Mouse (Mus musculus): ENCODE data around the gene Pla2g3.

Pla2g3 gene

DNA sequence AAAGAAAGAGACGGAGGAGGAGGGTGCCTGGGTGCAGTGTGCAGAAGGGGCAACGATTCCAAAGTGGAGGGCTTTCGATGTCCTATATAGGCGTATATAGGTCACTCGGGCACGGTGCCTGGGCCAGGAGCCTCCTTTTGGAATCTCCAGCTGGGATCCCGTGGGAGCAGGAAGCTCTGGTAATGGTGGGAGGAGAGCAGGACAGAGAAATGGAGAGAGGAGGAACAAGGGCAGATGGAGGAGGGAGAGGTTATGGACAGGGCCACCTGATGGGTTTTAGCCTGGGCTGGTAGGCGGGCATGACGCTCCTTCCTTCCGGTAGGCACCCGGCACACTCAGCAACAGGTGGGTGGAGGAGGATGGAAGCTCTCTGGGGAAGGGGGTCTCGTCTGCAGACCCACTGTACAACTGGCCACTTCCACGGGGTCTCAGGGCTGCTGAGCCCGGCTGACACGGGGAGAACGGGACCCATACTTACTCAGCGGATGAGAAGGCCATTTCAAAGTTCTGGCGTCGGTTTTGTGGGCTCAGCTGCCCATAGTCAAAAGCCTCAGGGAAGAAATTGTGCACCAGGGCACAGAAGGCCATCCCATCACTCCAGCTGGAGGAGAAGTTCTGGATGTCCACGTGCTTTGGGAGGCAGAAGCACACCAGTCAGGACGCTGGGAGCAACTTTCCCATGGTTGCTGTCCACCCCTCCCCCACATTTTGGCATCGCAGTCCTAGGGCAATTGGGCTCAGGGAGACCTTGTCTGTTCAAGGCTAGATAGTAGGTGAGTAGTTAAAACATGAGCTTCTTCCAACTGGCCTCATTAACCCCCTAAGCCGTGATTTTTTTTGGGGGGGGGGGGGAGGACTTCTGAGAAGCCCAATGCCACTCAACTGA, 33.5 kb downstream of the Pla2g3 start:
- DNase-seq, result peak; percentile 72

DNA sequence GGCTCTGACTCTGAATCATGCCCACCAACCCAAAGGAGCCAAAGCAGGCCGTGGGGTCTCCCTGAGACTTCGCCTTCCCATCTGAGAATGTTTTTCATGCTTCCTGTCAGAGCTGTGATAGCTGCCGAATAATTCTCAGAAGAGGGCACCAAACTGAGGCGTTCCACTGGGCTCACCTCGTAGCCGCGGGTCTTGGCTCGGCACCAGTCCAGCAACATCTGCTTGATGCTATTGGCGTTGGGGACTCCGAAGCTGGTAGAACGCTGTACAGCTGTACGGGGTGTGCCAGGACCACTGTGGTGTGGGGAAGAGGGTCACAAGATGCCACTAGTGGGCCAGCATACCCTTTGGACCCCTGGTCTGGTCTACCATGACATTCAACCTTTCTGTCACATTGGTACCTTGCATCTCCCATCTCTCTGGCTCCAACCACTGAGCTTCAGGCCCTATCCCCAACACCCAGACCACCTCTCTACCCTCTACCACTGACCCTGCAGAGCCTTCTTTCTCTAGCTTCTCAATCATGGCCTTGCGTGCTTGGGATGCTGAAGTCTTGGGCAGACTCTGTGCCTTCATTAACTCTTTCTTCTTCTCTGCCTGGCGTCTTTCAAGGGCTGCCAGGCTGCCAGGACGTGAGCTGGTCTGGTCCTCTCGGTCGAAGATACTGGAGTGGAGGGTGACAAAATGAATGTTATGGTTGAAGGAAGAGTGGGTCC, 34.4 kb downstream of the Pla2g3 start:
- DNase-seq, result peak; percentile 52

DNA sequence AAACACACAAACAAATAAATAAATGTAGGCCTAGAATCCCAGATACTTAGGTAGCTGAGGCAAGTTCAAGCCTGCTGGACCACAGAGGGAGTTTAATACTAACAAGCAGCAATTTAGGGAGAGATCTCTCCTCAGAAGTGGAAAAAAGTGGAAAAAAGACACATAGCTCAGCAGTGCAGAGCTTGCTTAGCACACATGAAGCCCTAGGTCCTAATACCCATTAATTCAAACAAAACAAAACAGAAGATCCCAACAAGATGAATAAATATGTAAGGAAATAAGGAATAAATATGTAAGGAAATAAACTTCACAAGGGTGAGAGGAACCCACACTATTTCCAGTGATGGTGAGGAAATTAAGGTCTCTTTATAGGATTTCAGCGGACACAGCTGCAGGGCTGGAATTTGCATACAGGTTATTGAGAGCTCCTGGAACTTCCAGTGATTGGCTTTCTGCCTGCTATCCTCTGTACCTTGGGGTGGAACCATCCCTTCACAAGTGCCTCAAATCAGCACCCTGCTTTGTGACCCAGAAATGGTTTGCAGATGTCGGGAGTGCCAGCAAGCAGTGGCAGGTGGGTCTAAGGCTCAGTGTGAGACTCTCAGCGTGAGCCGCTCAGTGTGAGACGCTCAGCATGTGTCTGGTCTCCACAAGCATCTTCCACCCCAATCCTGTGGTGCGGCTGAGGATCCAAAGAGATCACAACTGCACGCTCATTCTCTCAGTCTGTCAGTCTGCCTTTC, 35.9 kb downstream of the Pla2g3 start:
- DNase-seq, result peak; percentile 11

DNA sequence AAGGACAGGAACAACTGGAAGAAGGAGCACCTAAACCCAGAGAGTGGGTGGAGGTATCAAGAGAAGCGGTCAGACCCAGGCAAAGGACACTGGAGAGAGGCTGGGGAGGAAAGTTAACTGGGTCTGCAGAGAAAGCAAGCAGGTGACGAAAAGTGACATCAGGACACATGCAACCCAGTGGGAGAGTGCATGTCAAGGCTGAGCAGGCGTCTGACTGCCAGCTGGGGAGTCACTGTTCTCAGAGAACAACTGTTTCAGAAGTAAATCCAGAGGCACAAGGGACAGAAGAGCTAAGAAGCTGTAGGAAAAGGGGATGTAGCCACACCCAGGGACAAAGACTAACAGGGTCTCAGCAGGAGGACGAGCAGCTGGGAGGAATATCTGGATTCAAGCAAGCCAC, 37.5 kb downstream of the Pla2g3 start:
- DNase-seq, result no peak

DNA sequence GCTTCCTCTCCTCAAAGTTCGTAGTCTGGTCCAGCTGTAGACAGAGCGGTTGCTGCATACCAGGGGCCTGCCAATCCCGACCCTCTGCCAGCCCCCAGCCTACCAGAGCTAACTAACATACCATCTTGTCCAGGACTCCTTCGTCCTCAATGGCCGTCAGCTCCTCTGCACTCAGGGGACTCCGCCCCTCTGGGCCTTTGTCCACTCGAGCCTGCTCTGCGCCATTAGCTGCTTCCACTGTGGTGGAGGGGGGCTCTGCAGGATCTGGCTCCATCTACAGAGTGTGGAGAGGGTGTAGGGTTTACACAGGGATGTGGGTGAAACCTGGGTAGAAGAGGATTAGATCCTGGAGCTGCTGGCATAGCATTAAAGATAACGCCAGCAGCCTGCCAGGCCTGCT, 38.1 kb downstream of the Pla2g3 start:
- DNase-seq, result peak; percentile 24

DNA sequence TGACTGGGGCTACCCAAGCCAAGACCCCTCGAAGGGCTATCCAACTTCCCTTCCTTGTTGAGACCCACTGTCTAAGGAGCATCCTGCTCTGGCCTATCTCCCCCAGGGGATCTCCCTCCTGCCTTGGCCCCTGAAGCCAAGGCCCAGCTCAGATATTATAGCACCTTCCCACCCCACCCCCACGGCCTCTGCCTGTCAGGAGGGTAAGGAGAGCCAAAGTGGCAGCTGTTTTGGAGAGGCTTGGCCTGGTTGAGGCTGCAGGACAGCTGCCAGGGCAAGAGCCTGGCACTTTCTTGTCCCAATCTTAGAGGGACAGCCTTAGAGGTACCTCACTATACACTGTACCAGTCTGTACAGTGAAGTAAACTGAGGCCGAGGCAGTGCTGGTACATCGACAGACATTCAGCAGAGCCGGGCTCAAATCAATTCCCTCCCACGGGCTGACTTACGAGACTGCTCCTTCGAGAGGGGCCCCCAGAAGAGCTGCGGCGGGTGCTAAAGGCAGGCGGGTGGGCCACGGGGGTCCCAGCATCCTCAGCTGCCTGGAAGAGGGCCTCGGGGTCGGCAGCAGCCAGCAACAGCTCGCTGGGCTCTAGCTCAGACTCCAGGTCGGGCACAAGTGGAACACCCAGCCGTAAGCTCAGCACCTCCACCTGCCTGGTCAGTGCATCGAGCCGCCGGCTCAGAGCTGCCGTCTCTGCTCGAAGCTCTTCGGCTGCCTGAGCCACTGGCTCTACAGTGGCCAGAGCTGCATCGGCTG, 39.1 kb downstream of the Pla2g3 start:
- peak; percentile 28 for DNase-seq

DNA sequence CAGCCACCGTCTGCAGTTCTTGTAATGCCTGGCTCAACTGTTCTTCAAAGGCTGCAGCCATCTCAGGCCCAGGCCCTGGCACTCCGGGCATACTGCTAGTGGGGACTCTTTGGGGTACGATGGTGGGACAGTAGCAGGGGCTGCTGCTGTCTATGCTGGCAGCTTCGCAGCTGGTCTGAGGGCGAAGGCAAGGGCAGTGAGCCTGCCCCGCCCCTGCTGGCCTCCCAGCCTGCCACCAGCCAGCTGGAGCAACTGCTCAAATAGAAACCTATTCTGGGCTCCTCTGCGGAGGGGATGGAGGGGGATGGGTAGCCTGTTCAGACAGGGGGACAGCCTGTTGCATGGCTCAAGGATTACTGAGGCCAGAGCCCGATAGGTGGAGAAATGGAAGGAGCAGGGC, 39.7 kb downstream of the Pla2g3 start:
- DNase-seq, result peak; percentile 11

DNA sequence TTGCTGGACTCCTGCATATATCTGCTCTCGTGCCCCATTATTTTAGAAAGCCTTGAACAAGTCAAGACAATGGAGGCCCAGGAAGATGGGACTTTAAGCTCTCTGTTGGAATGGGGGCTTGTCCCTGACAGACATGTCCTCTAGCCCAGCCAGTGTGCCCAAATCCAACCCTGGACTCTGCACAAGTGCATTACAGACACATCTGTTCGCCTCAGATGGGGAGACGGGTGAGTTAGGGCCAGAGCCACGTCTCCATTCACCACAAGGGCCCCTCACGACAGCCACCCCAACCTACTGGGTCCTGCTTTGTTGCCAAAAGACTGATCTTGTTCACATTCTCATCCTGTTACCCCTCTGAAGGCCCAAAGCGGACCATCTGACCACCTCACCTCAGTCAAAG, 40.1 kb downstream of the Pla2g3 start:
- peak; percentile 18 for DNase-seq

DNA sequence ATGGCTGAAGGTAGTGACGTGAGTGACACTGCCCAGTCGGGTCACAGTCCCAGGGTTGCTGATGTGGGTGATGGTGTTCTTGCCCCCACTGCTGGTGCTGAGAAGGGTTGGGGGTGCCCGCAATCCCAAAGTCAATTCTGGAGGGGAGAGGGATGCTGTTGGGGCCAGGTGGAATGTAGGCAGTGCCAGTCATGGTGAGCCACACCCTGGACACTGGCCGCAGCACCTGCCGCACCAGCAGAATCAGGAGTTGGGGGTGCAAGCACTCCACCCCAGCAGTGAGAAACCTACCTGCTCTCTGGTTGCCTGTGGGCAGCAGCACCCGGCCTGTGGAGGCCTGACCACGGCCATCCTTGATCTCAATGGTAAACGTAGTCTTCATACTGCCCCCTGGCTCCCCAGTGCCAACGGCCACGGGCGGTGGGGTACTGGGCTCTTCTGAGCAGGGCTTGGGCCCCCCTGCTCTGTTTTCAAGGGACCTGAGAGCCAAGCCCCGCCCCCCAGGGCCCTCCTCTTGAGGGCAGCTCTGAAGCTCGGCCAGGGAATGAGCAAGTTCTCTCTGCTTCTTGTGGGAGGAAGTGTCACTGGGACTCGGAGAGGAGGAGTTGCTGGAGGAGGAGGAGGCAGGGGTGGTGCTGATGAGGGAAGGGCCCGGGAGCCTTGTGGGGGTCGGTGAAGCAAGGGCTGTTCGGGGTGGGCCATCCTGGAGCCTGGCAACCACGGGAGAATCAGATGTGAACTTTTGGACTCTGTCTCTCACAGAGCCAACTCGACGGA, 41.6 kb downstream of the Pla2g3 start:
- peak; percentile 35 for DNase-seq

DNA sequence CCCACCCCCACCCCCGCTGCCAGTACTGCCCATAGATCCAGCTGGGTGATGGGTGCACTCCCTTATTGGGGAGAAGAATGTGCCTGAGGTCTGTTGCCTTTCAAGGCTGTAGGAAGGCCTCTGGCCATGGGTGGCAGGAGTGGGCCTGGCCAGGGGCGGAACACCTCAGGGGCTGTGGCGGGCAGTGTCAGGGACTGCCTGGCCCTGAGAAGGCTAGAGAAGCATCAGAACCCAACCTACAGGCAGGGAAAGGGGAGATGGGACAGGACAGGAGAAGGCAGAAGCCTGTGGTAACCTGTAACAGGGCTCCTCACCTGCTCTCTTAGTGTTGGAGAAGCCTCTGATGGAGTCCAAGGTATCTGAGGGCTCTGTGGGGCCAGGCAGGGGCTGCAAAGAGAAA, 42.6 kb downstream of the Pla2g3 start:
- DNase-seq, result peak; percentile 12

DNA sequence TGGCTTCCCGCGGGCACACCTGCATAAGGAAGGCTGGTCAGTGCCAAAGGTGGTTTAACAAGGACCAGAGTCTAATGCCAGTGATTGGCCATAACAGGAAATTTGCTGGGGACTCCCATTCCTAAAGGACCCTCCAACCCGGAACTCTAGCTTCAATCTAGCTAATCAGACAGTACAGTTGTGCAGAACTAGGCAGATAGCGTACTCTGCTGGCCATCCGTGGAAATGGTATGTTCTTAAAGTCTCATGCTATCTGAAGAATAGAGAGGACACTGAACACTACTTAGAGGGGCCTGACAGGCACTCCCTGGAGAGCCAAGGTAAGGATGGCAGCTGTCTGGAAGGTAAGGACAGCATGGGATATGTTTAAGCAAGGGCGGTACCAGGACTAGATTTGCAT, 43.5 kb downstream of the Pla2g3 start:
- DNase-seq, result peak; percentile 31

DNA sequence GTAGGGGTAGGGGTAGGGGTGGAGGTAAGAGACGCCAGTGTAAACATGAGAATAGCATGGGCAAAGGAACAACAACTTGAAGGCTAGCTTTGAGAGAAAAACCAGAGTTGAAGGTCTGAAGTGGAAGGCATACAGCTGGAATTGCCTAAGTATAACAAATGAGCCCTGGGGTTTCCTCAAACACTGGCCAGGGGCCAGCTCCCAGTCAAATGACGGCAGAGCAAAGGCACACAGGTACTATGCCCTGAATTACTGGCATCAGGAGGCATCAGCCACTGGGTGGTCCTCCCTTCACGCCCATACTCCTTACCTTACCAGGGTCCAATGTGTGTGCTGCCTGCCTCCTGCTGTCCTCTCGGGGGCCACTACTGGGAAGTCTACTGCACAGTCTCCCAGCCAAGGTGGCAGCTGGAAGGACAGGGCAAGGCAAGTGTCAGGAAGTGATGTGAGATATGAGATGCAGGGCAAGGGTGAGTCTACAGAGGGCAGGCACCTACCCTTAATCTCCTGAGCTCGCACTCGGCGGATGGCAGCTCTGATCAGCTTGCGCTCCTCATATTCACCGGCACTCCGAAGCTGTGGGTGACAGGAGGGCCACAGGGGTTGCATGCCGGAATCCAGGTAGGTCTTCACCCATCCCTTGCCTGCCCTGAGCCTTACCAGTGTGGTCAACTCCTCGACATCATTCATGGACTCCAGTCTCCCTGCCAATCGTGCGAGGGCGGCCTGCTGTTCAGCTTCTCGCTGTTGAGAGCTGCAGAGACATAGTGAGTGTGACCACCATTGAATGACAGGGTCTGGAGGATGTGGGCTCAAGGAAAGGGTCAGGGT, 44.2 kb downstream of the Pla2g3 start:
- DNase-seq, result peak; percentile 28

DNA sequence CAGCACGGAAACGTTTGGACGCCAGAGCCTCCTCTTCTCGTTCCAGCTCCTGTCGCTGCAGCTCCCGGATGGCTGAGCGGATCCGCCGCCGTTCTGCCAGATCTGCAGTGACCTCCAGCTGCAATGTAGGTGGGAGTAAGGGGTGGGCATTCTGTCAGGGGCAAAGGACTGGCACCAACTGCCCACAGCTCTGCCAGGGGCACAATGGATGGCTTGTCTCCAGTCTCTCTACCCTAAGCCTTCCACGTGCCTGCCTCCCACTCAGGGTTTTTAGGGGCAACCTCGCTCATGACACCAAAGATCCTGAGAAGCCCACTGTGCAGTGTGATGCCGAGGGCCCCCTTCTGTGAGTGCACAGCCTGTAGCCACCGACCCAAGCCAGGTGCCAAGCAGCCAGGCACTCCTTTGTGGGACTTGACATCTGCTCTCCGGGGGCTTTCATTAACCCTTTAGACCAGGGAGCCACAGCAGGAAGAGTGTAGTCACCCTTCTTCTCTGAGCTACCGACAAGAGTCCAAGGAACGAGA, 45.4 kb downstream of the Pla2g3 start:
- DNase-seq, result peak; percentile 23

DNA sequence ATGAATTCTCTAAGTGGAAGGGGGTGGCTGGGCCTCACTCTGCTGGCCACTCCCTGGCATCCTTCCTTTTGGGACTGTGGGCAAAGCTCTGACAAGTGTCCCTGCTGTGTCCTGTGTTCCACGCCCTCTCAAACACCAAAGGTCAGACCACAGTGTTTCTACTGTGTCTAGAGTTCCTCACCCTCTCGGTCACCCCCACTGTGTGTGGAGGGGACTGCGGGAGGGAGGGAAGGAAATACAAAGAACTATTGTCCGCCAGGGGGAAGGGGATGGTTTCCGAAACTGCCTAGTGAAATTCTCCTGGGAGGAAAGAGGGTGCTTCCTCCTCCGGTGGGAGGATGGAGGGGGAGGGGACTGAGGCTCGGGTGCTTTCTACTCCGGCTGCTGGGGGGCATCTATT, 46.9 kb downstream of the Pla2g3 start:
- no peak for DNase-seq

DNA sequence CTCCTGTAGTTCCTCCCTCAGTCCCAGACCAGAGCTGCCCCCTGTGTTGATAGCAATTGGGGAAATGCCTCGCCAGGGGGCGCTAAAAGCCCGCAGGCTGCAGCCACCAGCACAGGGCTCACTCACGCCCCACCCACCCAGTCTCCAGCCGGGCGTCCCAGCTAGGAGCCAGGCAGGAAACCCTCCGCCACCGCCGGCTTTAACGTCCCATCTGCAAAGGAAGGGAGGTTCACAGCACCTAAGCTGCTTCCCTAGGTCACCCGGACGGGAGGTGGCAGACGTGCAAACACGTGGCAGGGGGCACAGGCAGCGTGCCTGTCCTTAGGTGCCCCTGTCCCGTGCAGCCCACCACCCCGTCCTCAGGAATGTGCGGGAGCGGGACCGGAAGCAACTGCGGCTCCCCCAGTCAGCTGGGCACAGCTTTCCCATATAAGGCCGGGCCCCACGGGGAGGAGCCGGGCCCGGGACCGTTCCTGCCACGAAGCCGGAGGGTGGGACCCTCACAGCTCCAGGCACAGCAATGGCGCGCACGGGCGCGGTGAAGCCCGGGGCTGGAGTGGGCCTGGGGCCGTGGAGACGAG, 47.4 kb downstream of the Pla2g3 start:
- DNase-seq, result peak; percentile 90

DNA sequence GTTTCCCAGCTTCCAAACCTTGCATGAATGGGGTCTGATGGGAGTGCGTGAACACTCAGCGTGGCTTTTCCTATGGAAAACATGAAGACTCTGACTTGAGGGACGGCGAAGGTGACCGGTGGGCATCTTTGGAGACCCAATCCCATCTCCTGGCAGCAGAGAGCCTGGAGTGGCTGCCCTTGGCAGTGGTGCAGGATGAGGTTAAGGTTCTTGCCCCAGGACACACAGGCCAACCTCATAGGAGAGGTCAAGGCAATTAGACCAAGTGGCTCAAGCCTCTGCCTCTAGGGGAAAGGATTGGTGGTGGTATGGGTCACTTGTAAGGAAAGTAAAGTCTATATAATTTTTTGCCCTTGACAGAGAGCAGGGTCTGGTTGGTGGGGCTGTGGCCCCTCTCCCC, 48.0 kb downstream of the Pla2g3 start:
- peak; percentile 32 for DNase-seq

DNA sequence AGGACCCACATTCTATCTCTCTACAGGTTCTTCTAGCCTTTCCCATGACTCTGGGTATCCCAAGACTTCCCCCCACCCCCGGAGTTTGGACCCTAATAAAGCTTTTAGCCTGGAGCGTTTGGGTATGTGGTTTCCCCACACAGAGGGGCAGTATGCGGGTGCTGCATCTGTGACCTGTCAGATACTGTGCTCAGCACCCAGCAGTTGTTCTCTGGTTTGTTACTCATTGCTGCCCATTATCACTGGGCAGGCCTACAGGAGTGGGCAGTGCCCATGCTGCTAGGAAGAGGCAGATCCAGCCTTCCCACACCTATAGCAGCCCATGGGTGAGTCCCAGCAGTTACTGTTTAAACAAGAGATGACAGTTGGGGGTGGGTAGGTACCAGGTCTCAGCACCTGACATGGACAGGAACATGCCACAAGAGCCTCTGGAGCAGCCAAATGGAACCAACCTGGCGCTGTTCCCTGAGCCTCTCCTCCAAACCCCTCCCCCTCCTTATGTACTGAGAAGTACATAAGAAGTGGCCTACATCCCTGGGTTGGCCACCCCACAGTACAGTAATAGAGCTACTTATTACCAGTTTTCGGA, 48.8 kb downstream of the Pla2g3 start:
- DNase-seq, result peak; percentile 45

DNA sequence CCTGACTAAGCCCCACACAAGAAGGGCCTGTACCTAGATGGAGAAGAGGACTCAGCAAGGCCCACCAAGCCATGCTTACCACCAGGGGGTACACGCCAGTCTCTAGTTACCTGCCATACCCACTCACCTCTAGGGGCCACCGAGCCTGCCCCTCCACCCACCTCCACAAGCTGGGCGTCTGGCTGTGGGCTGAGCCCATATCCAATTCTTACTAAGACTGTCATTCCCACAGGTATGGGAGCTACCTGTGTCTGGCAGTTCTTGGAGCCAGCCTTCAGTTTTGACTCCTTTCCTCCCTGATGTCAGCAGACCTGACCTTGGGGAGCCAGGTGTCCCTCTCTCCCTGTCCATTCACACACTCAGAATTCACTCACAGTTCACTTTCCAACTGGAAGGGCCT, 49.6 kb downstream of the Pla2g3 start:
- peak; percentile 32 for DNase-seq

DNA sequence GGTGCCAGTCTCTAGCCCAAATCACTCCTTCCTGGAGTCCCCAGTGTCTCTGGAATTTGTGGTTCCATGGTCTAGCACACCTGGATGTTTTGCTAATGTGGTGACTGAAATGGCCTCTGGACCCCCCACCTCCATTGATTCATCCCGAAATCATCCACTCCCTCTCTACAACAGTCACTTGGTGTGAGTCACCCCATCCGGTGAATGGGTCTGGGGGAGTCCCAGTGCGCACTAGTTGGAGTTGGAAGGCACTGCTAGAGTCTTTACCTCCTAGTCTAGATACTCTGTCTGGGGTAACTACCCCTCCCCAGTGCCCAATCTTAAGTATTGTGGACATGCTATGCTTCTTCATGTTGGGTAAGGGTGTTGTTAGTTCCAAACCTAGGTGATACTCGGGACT, 50.3 kb downstream of the Pla2g3 start:
- peak; percentile 30 for DNase-seq

Measured in cerebellum, adult 11-12 months (tissue).